Mouse (Mus musculus) kidney, adult 8-10 months (tissue): ENCODE data around the gene Parp16.
A peak's percentile ranks its signal among the peaks of the same experiment; 100 is the strongest.

ENCODE experiments used
- DNase-seq, 2 experiments: peaks; one replicate each; pipeline ENCODE4 v3.0.0; 2022

Gene Parp16

GRCm38 (mm10) chr9:65195053-65195452 is at the start of gene Parp16:
Gene Parp16 (plus strand): TSS chr9:65195353.
- DNase-seq, result no peak

DNA sequence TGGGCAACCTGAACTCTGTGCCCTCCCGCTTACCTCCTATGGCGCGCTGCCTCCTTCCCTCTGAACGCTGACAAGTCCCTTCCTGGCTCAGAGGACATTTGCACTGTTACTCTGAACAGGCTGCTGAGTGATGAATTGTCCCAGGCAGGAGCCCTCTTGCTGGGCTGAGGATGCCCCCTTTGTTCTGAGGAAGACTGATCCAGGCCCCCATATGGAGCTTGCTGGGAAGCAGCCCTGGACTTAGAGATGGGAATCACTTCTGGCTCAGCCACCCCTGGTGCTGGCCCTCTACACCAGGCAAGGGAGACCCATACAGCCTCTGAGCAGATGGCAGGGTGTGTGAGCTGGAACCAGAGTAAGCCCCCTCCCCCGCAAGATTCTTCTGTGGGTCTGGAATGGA is 49.2 kb upstream of the Parp16 start:
- no peak for DNase-seq

GRCm38 (mm10) chr9:65148507-65148906 is 46.6 kb upstream of the Parp16 start:
- DNase-seq, result no peak

DNA sequence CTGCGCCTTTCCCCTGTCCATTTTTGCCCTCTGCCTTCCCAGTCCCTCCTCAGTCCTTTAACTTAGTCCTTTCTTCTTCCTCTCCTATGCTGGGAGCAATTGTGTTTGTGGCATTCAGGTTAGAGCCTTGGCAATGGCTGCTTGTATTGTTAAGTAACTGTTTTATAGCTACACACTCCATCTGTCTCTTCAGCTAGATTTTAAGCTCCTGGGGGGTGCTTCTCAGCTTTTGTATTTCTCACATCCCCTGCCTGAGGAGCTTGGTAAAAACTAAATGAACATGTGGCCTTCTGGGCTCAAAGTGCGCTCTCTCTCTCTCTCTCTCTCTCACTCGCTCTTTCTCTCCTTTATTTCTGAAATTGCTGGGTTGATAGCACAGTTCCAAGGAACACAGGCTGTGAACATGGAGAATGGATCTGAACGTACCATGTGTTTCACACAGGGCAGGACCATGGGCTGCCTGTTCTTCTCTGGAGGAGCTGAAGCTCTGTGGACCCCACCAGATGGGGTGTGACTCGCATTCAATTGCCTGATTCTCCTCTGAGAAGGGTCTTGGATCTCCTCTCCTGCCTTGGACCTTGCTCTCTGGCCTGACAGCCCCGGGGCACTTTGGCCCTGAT is 42.3 kb upstream of the Parp16 start:
- no peak for DNase-seq

GRCm38 (mm10) chr9:65153331-65153711 is 41.8 kb upstream of the Parp16 start:
- DNase-seq, result peak; percentile 24 to 32

GRCm38 (mm10) chr9:65154692-65155455 is 40.3 kb upstream of the Parp16 start:
- DNase-seq, result peak; percentile 21 to 35

- no peak for DNase-seq
These were observed 38.5 kb upstream of the Parp16 start for GRCm38 (mm10) chr9:65156604-65157003.

DNA sequence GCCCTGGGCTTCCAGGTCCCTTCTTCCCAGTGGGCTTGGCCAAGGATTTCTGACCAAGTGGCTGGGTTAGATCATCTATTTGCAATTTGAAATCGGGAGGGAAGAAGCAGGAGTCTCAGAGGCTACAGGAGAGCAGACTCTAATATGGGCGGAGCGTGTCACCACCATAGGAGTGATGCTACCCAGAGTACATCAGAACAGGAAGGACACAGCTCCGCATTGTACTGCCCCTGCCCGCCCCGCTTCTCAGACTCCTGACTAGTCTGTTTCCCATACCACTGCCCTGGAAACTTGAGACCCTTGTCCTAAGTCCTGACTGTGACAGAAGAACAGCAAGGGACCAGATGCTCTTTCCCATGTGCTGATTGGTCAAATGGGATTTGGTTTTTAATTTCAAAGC is 37.5 kb upstream of the Parp16 start:
- no peak for DNase-seq

- DNase-seq, result no peak
These were observed 34.0 kb upstream of the Parp16 start for GRCm38 (mm10) chr9:65161188-65161587.

DNA sequence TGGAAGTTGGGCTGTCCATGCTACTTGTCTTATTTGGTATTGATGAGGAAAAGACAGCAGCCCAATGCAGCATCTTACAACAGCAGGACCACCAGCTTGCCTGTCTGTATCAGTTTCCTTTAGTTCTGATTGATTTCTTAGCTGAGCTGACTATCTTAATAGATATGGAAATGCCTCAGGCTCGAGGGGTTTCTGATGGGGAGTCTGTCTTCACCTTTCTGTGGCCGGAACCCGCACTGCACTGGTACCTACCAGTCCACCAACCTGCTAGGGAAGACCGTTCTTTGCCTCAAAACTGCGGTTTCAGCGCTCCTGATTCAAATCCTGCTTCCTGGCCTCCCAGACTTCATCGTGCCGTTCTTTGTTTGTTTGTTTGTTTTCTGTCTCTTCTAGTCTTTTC is 33.3 kb upstream of the Parp16 start:
- DNase-seq, result no peak

DNA sequence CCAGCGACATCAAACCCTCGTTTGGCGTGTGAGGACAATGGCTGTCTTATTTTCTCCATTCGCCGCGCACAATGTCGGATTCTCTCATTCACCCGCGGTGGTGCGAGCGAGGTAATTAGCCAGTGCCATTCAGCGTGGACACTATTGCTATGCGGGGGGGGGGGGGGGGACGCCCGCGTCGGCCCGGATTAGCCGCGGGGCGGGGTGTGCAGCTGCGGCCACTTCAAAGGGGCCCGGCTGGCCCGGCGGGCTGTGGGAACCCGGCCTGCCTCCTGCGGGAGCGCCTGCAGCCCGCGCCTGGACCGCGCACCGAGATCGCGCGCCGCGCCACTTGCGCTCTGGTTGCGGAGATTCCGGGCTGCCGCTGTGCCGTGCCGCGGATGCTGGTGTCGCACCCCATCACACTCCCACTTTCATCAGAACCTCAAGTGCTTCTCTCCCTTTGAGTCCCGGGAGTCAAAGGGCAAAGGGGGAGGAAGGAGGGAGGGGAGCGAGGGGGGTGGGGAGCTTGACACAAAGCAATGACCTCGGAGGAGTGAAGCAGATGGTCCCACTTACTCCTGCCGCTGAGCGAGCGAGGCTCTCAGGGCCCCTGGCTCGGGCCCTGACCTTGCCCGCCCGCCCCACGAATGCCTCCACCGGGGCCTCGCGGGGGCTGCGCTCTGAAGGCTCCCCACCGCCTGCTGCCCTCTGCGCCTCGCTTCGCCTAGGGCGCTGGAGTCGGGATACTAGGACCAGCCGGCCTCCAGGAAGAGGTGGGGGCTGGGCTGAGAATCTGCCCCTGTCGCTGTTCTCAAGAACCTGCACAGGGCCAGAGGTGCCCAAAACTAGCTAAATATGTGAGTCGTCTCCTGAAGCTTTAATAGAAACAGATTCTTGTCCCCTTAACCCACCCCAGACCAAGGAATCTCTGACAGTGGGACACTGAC is 32.2 kb upstream of the Parp16 start:
- no peak for DNase-seq

- no peak for DNase-seq
These were observed 30.3 kb upstream of the Parp16 start for GRCm38 (mm10) chr9:65164870-65165269.

- no peak for DNase-seq
These were observed 28.8 kb upstream of the Parp16 start for GRCm38 (mm10) chr9:65166386-65166785.

DNA sequence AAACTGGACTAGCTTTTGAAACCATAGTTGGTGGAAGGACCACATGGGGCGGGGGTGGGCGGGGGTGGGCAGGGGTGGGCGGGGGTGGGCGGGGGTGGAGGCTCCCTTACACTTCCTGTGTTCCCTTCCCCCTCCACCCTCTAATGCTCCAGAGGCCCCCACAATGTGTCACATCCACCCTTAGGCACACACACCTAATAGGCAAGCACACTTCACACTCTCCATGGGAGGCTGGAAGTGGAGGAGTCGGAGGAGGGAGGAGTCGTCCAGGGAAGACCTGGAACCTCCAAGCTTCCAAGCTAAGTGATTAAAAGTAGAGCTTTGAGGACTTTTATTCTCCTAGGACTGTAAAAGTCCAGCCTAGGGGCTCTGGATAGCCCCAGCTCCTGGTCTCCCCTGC is 26.6 kb upstream of the Parp16 start:
- no peak for DNase-seq

DNA sequence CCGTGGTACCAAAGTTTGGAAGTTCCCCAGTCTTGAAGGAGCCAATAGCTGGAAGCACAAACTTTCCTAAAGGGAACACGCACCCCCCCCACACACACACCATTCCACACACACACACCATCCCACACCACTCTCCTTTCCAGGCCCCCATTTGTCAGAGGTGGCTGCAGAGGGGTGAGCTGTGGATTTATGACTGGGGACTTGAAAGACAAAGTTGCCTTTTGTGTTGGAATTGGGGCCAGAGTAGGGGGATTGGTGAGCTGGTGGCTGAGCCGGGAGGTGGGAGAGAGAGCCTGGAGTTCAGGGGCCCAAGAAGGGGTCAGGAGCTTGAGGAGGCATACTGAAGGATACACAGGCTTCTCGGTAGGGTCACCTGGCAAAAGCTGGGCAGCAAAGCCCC is 26.2 kb upstream of the Parp16 start:
- DNase-seq, result no peak

GRCm38 (mm10) chr9:65172654-65173053 is 22.5 kb upstream of the Parp16 start:
- no peak for DNase-seq

GRCm38 (mm10) chr9:65175234-65175938 is 19.8 kb upstream of the Parp16 start:
- DNase-seq, result no peak

- DNase-seq, result no peak
These were observed 18.9 kb upstream of the Parp16 start for GRCm38 (mm10) chr9:65175939-65176871.

DNA sequence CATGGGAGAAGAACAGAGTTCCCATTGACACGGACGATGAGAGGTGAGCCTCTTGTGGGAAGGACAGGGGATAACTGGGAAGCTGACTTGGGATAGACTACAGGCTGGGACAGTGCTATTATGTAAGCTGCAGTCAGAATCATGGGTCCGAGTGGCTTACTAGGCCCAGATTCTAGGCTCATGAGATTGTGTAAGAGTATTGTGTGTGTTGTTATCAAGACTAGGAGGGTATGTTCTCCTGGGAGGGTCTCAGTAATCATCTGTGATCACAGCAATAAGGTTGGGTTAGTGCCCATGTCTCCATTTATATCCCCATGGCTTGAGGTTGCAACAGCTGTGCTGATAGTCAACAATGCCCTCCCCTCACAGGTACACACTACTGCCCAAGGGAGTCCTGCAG is 17.7 kb upstream of the Parp16 start:
- no peak for DNase-seq

GRCm38 (mm10) chr9:65177912-65178311 is 17.2 kb upstream of the Parp16 start:
- DNase-seq, result no peak

GRCm38 (mm10) chr9:65178336-65179213 is 16.6 kb upstream of the Parp16 start:
- no peak for DNase-seq
